Mouse (Mus musculus) heart, embryonic 14.5 days (tissue): ENCODE data around the gene Tspan5. TPM values are rescaled to one million over a fixed set of nuclear protein-coding genes. Genes with fewer than 3 reads are reported as not detected.

ENCODE experiments used
- ATAC-seq: fragments of 200-750 bp; cut with Nextera tagmentation; 2 replicates; pipeline ENCODE4 v1.8.0; 2017; ENCODE audit warnings: low read depth, moderate TSS enrichment; ENCODE audit not compliant: insufficient number of reproducible peaks, insufficient read depth, low FRiP score
- H3K27ac ChIP-seq, 2 experiments: fragments of 200-500 bp in 1 of 2; fragments of 300-500 bp in 1 of 2; sonication (generic) in 1 of 2; replicated peaks in 1 of 2; 2 replicates each; pipeline ENCODE4 v1.5.1; 2012 to 2014; ENCODE audit warnings: low read depth in 2 of 2, low read length in 2 of 2, control low read depth in 1 of 2, mild to moderate bottlenecking in 1 of 2, mixed read lengths in 1 of 2; ENCODE audit not compliant: control insufficient read depth in 1 of 2, insufficient read depth in 1 of 2
- H3K27me3 ChIP-seq: fragments of 300-500 bp; sonication (generic); 2 replicates; pipeline ENCODE4 v1.6.1; 2014; ENCODE audit warnings: mild to moderate bottlenecking, low read length, control low read depth; ENCODE audit not compliant: control insufficient read depth, insufficient read depth
- H3K36me3 ChIP-seq: fragments of 300-500 bp; sonication (generic); 2 replicates; pipeline ENCODE4 v1.6.1; 2014; ENCODE audit warnings: mild to moderate bottlenecking, control low read depth, low read length, mixed read lengths; ENCODE audit not compliant: control insufficient read depth, insufficient read depth
- H3K4me1 ChIP-seq, 2 experiments: fragments of 200-500 bp in 1 of 2; fragments of 300-500 bp in 1 of 2; sonication (generic) in 1 of 2; 2 replicates each; pipeline ENCODE4 v1.6.1; 2012 to 2014; ENCODE audit warnings: low read length in 2 of 2, control low read depth in 1 of 2, mixed read lengths in 1 of 2; ENCODE audit not compliant: control insufficient read depth in 2 of 2, insufficient read depth in 2 of 2
- H3K4me2 ChIP-seq: fragments of 300-500 bp; sonication (generic); 2 replicates; pipeline ENCODE4 v1.6.1; 2014; ENCODE audit warnings: mild to moderate bottlenecking, low read length
- H3K4me3 ChIP-seq, 2 experiments: fragments of 200-500 bp in 1 of 2; fragments of 300-500 bp in 1 of 2; sonication (generic) in 1 of 2; 2 replicates each; pipeline ENCODE4 v1.5.1; 2012 to 2014; ENCODE audit warnings: low read length in 2 of 2, mild to moderate bottlenecking in 2 of 2, control low read depth in 1 of 2, low read depth in 1 of 2, moderate library complexity in 1 of 2; ENCODE audit not compliant: control insufficient read depth in 1 of 2, insufficient read depth in 1 of 2
- H3K9ac ChIP-seq: fragments of 300-500 bp; sonication (generic); 2 replicates; pipeline ENCODE4 v1.6.1; 2014; ENCODE audit warnings: mild to moderate bottlenecking, low read length
- H3K9me3 ChIP-seq: fragments of 300-500 bp; sonication (generic); 2 replicates; pipeline ENCODE4 v1.6.1; 2016; ENCODE audit warnings: low read length, control low read depth; ENCODE audit not compliant: control insufficient read depth
- WGBS: fragments of 180-500 bp; shearing (Covaris S2); extraction: QIAGEN DNeasy Blood & Tissue Kit; methylation state at CpG from one replicate; pipeline ENCODE4 v1.1.7; 2014; 5-methylcytosine and 5-hydroxymethylcytosine counted together
- polyA plus RNA-seq: library from polyadenylated mRNA; unstranded; fragments of >200 nt; fragmentation: Nextera tagmentation; extraction: Ambion mirVana; gene quantifications from 2 replicates; pipeline ENCODE4 v1.2.1, GENCODE M21; 2014

Tspan5 gene
- polyA plus RNA-seq, 1 experiment from 2014 or later, result 17.4 TPM

GRCm38 (mm10) chr3:138917016-138917415 lies 175.0 kb downstream of the Tspan5 start:
- H3K27ac ChIP-seq, result no peak overlapping the region

GRCm38 (mm10) chr3:138918241-138918640 lies 176.2 kb downstream of the Tspan5 start:
- 23% methylated on average over 4 of the region's 4 CpGs for WGBS
- H3K9ac ChIP-seq, result no peak overlapping the region

More at GRCm38 (mm10) chr3:138917016-138917415, 175.0 kb downstream of the Tspan5 start:
- Histone ChIP-seq H3K4me1 (peaks cover 14 to 20% of the 10 kb centered on the region in 2 experiments), H3K36me3 (no peaks in the 10 kb centered on the region), H3K9ac (no peak overlapping the region), H3K4me2 (no peak overlapping the region), H3K27me3 (no peaks in the 10 kb centered on the region; the same call in 1 of the 2 replicates), H3K4me3 (no peak overlapping the region), H3K9me3 (no peaks in the 10 kb centered on the region; the same call in 1 of the 2 replicates)
- ATAC-seq, result no peak
- whole genome bisulfite sequencing, result 47% methylated on average over 4 of the region's 4 CpGs

GRCm38 (mm10) chr3:138926161-138926560 lies 184.2 kb downstream of the Tspan5 start:
- no peak for ATAC-seq
- Histone ChIP-seq H3K9ac (no peak overlapping the region), H3K9me3 (no peaks in the 10 kb centered on the region), H3K4me2 (no peak overlapping the region), H3K27ac (no peak overlapping the region), H3K27me3 (no peaks in the 10 kb centered on the region), H3K36me3 (peaks cover 39% of the 10 kb centered on the region), H3K4me3 (no peak overlapping the region), H3K4me1 (0 out of 4 replicates have a peak, but pooled peaks cover 2 to 7% of the 10 kb centered on the region in 2 experiments)
- 65% methylated on average over 8 of the region's 8 CpGs for WGBS

More at GRCm38 (mm10) chr3:138918241-138918640, 176.2 kb downstream of the Tspan5 start:
- peak overlapping the region; percentile 21 to 25; a peak in 1 of 4 replicates for H3K27ac ChIP-seq
- no peaks in the 10 kb centered on the region for H3K27me3 ChIP-seq
- H3K4me2 ChIP-seq, result no peak overlapping the region
- H3K4me3 ChIP-seq, result no peak overlapping the region
- H3K36me3 ChIP-seq, result no peaks in the 10 kb centered on the region
- no peaks in the 10 kb centered on the region; the same call in 1 of the 2 replicates for H3K9me3 ChIP-seq
- peaks cover 14 to 20% of the 10 kb centered on the region in 2 experiments for H3K4me1 ChIP-seq
- ATAC-seq, result peak; percentile 93

- H3K9ac ChIP-seq, result no peak overlapping the region
- no peaks in the 10 kb centered on the region for H3K27me3 ChIP-seq
- H3K36me3 ChIP-seq, result peaks cover 39% of the 10 kb centered on the region
- H3K27ac ChIP-seq, result no peak overlapping the region
- no peak for ATAC-seq
- no peaks in the 10 kb centered on the region for H3K9me3 ChIP-seq
- H3K4me2 ChIP-seq, result no peak overlapping the region
- WGBS, result 92% methylated on average over 4 of the region's 4 CpGs
- 0 out of 4 replicates have a peak, but pooled peaks cover 2 to 7% of the 10 kb centered on the region in 2 experiments for H3K4me1 ChIP-seq
- H3K4me3 ChIP-seq, result no peak overlapping the region
These were observed 185.4 kb downstream of the Tspan5 start for GRCm38 (mm10) chr3:138927437-138927836.

- Histone ChIP-seq H3K36me3 (peaks cover 37% of the 10 kb centered on the region), H3K9ac (no peak overlapping the region), H3K9me3 (no peaks in the 10 kb centered on the region), H3K4me2 (no peak overlapping the region), H3K4me3 (no peak overlapping the region), H3K4me1 (no peaks in the 10 kb centered on the region), H3K27me3 (no peaks in the 10 kb centered on the region), H3K27ac (no peak overlapping the region)
- 90% methylated on average over 8 of the region's 8 CpGs for WGBS
- ATAC-seq, result no peak
These were observed 194.8 kb downstream of the Tspan5 start for GRCm38 (mm10) chr3:138936780-138937179.

- WGBS, result 92% methylated on average over 10 of the region's 10 CpGs
These were observed 195.2 kb downstream of the Tspan5 start for GRCm38 (mm10) chr3:138937241-138937640.

GRCm38 (mm10) chr3:138941604-138942003 lies 199.6 kb downstream of the Tspan5 start:
- no peak overlapping the region for H3K4me3 ChIP-seq
- H3K9ac ChIP-seq, result no peak overlapping the region
- whole genome bisulfite sequencing, result 66% methylated on average over 9 of the region's 9 CpGs
- no peak overlapping the region for H3K4me2 ChIP-seq
- H3K4me1 ChIP-seq, result no peaks in the 10 kb centered on the region
- no peaks in the 10 kb centered on the region for H3K9me3 ChIP-seq
- H3K27ac ChIP-seq, result no peak overlapping the region
- ATAC-seq, result no peak
- H3K36me3 ChIP-seq, result peaks cover 60% of the 10 kb centered on the region
- H3K27me3 ChIP-seq, result no peaks in the 10 kb centered on the region

More at GRCm38 (mm10) chr3:138937241-138937640, 195.2 kb downstream of the Tspan5 start:
- Histone ChIP-seq H3K9ac (no peak overlapping the region), H3K9me3 (no peaks in the 10 kb centered on the region), H3K27ac (no peak overlapping the region), H3K4me3 (no peak overlapping the region), H3K36me3 (peaks cover 42% of the 10 kb centered on the region), H3K4me1 (no peaks in the 10 kb centered on the region), H3K4me2 (no peak overlapping the region), H3K27me3 (no peaks in the 10 kb centered on the region)
- no peak for ATAC-seq

GRCm38 (mm10) chr3:138945516-138945915 lies 203.5 kb downstream of the Tspan5 start:
- H3K9ac ChIP-seq, result no peak overlapping the region
- no peak overlapping the region for H3K4me3 ChIP-seq
- H3K27me3 ChIP-seq, result no peaks in the 10 kb centered on the region
- WGBS, result 92% methylated on average over 3 of the region's 3 CpGs
- no peak overlapping the region for H3K4me2 ChIP-seq
- H3K27ac ChIP-seq, result no peak overlapping the region
- H3K9me3 ChIP-seq, result no peaks in the 10 kb centered on the region
- no peak for ATAC-seq
- H3K36me3 ChIP-seq, result peaks cover 39% of the 10 kb centered on the region
- peaks cover 6 to 7% of the 10 kb centered on the region in 2 experiments; a peak in 2 of 4 replicates for H3K4me1 ChIP-seq
